Mouse (Mus musculus) lung, adult 2 months (tissue): ENCODE measurements around the gene Usp22.

Experiments
- CTCF ChIP-seq: fragments of 200-500 bp; IDR thresholded peaks from 2 replicates; pipeline ENCODE4 v1.5.1; 2011; ENCODE audit warnings: mild to moderate bottlenecking, low read length, control low read depth; ENCODE audit not compliant: insufficient read depth
- POLR2A ChIP-seq: fragments of 200-500 bp; IDR thresholded peaks from 2 replicates; pipeline ENCODE4 v1.6.1; 2011; ENCODE audit warnings: low read depth, mild to moderate bottlenecking, control low read depth, low read length, borderline replicate concordance; ENCODE audit errors: extremely low read depth

DNA sequence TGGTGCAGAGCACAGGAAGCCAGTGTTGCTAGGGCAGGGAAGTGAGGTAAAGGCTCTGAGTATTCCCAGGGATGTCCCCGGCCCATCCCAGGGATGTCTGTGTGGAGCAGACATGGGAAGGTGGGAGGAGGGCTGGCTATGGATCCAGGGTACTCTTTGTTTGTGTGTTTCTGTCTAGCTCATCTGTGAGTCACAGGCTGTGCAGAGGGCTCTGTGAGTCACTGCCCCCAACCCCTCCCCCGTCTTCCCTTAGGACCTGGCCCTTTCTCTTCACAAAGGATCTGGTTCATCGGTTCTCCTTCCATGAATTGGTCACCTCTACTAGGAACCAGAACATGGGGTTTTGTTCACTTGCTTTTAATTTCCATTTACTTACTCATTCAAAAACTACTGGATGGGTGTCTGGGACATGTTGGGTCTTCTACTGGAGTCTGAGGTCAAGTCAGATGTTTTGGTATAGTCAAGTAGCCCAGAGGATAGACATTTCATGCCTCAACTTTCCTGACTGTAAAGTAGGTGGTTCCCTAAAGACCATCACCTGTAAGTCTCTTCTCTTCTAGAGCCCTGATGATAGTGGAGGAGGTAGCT lies 54.8 kb downstream of the Usp22 start:
- TF ChIP-seq CTCF (no peak), POLR2A (no peak)
